Mouse (Mus musculus): Measurements from ENCODE around the gene Tmcc3.

GRCm38 (mm10) chr10:94409661-94410060 is 97.9 kb downstream of the Tmcc3 start:
- TF ChIP-seq TAL1 (IDR thresholded peaks at IDR 0.05; ENCODE audit: low read length) = no peak
- TF ChIP-seq GATA1 (IDR thresholded peaks at IDR 0.05; ENCODE audit: low read length) = no peak

Measured in erythroblast, embryonic 14.5 days (primary cell).